Mouse (Mus musculus): ENCODE measurements around the gene Draxin.

DNA sequence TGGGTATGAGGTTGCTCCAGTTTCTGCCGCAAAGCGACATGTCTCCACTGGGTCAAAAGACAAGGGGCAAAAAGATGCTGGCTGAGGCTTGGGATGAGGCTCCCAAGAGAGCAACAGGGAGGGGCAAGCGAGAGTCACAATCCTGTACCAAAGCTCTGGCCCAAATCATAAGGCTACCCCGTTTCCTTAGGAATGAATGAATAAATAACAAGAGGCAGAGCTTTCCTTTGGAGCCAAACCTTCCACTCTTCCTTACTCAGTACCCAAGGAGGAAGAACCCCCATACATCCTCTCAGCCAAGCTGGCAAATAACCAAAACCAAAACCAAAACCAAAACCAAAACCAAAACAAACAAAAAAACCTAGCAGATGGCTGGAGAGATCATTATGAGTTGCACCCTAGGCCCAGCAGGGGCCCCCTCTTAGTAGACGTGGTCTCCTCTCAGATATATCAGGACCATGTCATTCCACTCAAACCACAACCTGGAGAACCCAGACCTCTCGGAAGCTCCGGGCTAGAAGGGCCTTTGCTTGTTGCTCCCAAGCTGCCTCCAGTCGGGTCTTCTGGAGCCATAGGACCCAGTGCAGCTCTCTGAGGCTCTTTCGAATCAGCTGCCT, 60.8 kb downstream of the Draxin start:
- TF ChIP-seq CTCF (IDR thresholded peaks at IDR 0.05; ENCODE audit: low read depth, low read length) (no peak), POLR2AphosphoS5 (IDR thresholded peaks at IDR 0.05; ENCODE audit: insufficient replicate concordance, low read depth, low read length) (no peak), GATA1 (IDR thresholded peaks at IDR 0.05; ENCODE audit: borderline replicate concordance, low read length) (no peak)

Data from G1E (cell line).